Mouse (Mus musculus): ENCODE results near the gene Myrip. TPM values are rescaled to one million over a fixed set of nuclear protein-coding genes. Genes with fewer than 3 reads are reported as not detected.

Myrip gene
- total and polyA plus RNA-seq, 3 experiments = 0.03 TPM; not detected in 2

GRCm38 (mm10) chr9:120343123-120343790 lies 41.9 kb downstream of the Myrip start:
- no peak for TF ChIP-seq MYB (IDR thresholded peaks at IDR 0.05; ENCODE audit: low read depth, low read length)
- no peak for TF ChIP-seq NELFE (IDR thresholded peaks at IDR 0.05; ENCODE audit: low read depth, low read length)
- TF ChIP-seq POLR2AphosphoS5 (IDR thresholded peaks at IDR 0.05; ENCODE audit: borderline replicate concordance, low read depth, low read length) = no peak
- no peak for TF ChIP-seq RAD21 (IDR thresholded peaks at IDR 0.05; ENCODE audit: low read depth, low read length)
- TF ChIP-seq JUND (IDR thresholded peaks at IDR 0.05; ENCODE audit: low read depth, low read length) = no peak
- no peak for TF ChIP-seq MAFK (IDR thresholded peaks at IDR 0.05; ENCODE audit: borderline replicate concordance, low read depth, low read length)
- TF ChIP-seq CHD2 (IDR thresholded peaks at IDR 0.05; ENCODE audit: low read length) = no peak
- no peak for TF ChIP-seq CHD1 (IDR thresholded peaks at IDR 0.05; ENCODE audit: low read depth, low read length)
- no peak for TF ChIP-seq MAZ (IDR thresholded peaks at IDR 0.05; ENCODE audit: low read depth, low read length)
- no peak for TF ChIP-seq HCFC1 (IDR thresholded peaks at IDR 0.05; ENCODE audit: low read depth, low read length)
- H3K36me3 ChIP-seq (ENCODE audit: control insufficient read depth in 1 of 2, insufficient read depth in 2 of 2, low read length in 2 of 2) = no peaks in the 10 kb centered on the region

GRCm38 (mm10) chr9:120345651-120346151 lies 44.4 kb downstream of the Myrip start:
- DNase-seq (ENCODE audit: low read depth, low spot score) = no peak
- H3K4me1 ChIP-seq (ENCODE audit: control insufficient read depth in 1 of 2, insufficient read depth in 2 of 2, low read length in 2 of 2) = no peaks in the 10 kb centered on the region
- H3K27ac ChIP-seq (ENCODE audit: control insufficient read depth, low read depth, low read length) = no peak overlapping the region
- H3K9me3 ChIP-seq (replicated peaks; ENCODE audit: insufficient read depth, low read length) = no peaks in the 10 kb centered on the region
- no peaks in the 10 kb centered on the region for H3K27me3 ChIP-seq (ENCODE audit: control insufficient read depth in 1 of 2, insufficient read depth in 2 of 2, low read length in 2 of 2)
- TF ChIP-seq USF2 (IDR thresholded peaks at IDR 0.05; ENCODE audit: borderline replicate concordance in 1 of 2, insufficient read depth in 1 of 2, low read depth in 1 of 2, low read length in 2 of 2) = no peak
- H3K36me3 ChIP-seq (ENCODE audit: control insufficient read depth in 1 of 2, insufficient read depth in 2 of 2, low read length in 2 of 2) = no peaks in the 10 kb centered on the region
- no peaks in the 10 kb centered on the region for H3K79me2 ChIP-seq (ENCODE audit: control insufficient read depth, insufficient read depth, low read length, poor library complexity)
- no peak overlapping the region for H3K9ac ChIP-seq (ENCODE audit: control insufficient read depth, low read depth, low read length, poor library complexity, severe bottlenecking)
- no peak overlapping the region for H3K4me3 ChIP-seq (ENCODE audit: control insufficient read depth in 1 of 2, insufficient read depth in 1 of 2, low read depth in 2 of 2, low read length in 2 of 2)

More at GRCm38 (mm10) chr9:120343123-120343790, 41.9 kb downstream of the Myrip start:
- no peak overlapping the region for H3K27ac ChIP-seq (ENCODE audit: control insufficient read depth, low read depth, low read length)
- no peak overlapping the region for H3K4me3 ChIP-seq (ENCODE audit: control insufficient read depth in 1 of 2, insufficient read depth in 1 of 2, low read depth in 2 of 2, low read length in 2 of 2)
- no peak for DNase-seq (ENCODE audit: low read depth, low spot score)
- no peaks in the 10 kb centered on the region for H3K27me3 ChIP-seq (ENCODE audit: control insufficient read depth in 1 of 2, insufficient read depth in 2 of 2, low read length in 2 of 2)
- no peaks in the 10 kb centered on the region for H3K4me1 ChIP-seq (ENCODE audit: control insufficient read depth in 1 of 2, insufficient read depth in 2 of 2, low read length in 2 of 2)
- H3K9ac ChIP-seq (ENCODE audit: control insufficient read depth, low read depth, low read length, poor library complexity, severe bottlenecking) = no peak overlapping the region
- H3K79me2 ChIP-seq (ENCODE audit: control insufficient read depth, insufficient read depth, low read length, poor library complexity) = no peaks in the 10 kb centered on the region
- H3K9me3 ChIP-seq (replicated peaks; ENCODE audit: insufficient read depth, low read length) = no peaks in the 10 kb centered on the region

- DNase-seq (ENCODE audit: low read depth, low spot score) = no peak
- Histone ChIP-seq H3K9me3 (replicated peaks; ENCODE audit: insufficient read depth, low read length) (no peaks in the 10 kb centered on the region), H3K36me3 (ENCODE audit: control insufficient read depth in 1 of 2, insufficient read depth in 2 of 2, low read length in 2 of 2) (no peaks in the 10 kb centered on the region), H3K27me3 (ENCODE audit: control insufficient read depth in 1 of 2, insufficient read depth in 2 of 2, low read length in 2 of 2) (no peaks in the 10 kb centered on the region), H3K27ac (ENCODE audit: control insufficient read depth, low read depth, low read length) (no peak overlapping the region), H3K9ac (ENCODE audit: control insufficient read depth, low read depth, low read length, poor library complexity, severe bottlenecking) (no peak overlapping the region), H3K4me1 (ENCODE audit: control insufficient read depth in 1 of 2, insufficient read depth in 2 of 2, low read length in 2 of 2) (no peaks in the 10 kb centered on the region), H3K4me3 (ENCODE audit: control insufficient read depth in 1 of 2, insufficient read depth in 1 of 2, low read depth in 2 of 2, low read length in 2 of 2) (no peak overlapping the region), H3K79me2 (ENCODE audit: control insufficient read depth, insufficient read depth, low read length, poor library complexity) (no peaks in the 10 kb centered on the region)
- TF ChIP-seq POLR2A (IDR thresholded peaks at IDR 0.05; ENCODE audit: control insufficient read depth in 1 of 2, insufficient read depth in 1 of 2, low read depth in 1 of 2, low read length in 2 of 2, poor library complexity in 1 of 2) (no peak), CHD2 (IDR thresholded peaks at IDR 0.05; ENCODE audit: low read length) (no peak), USF1 (IDR thresholded peaks at IDR 0.05; ENCODE audit: low read depth, low read length) (no peak)
These were observed 47.8 kb downstream of the Myrip start for GRCm38 (mm10) chr9:120349145-120349544.

Measured in MEL (cell line).